Mouse (Mus musculus) MEL (cell line): ENCODE measurements around the gene Gm45021. TPM values are rescaled to one million over a fixed set of nuclear protein-coding genes. Genes with fewer than 3 reads are reported as not detected.

ENCODE experiments used
- DNase-seq: peaks from one replicate; pipeline ENCODE4 v3.0.0; 2011; ENCODE audit warnings: low read depth, low spot score
- H3K27ac ChIP-seq: 2 replicates; pipeline ENCODE4 v1.5.1; 2012; ENCODE audit warnings: low read depth, mild to moderate bottlenecking, control low read depth, low read length, moderate library complexity; ENCODE audit not compliant: control insufficient read depth
- H3K27me3 ChIP-seq, 2 experiments: fragments of 150-350 bp in 1 of 2; sonication (generic) in 1 of 2; 2 replicates each; pipeline ENCODE4 v1.6.1; 2012; ENCODE audit warnings: low read length in 2 of 2, mild to moderate bottlenecking in 2 of 2, improper control_type of control experiment in 1 of 2, moderate library complexity in 1 of 2; ENCODE audit not compliant: insufficient read depth in 2 of 2, control insufficient read depth in 1 of 2
- H3K36me3 ChIP-seq, 2 experiments: 2 replicates each; pipeline ENCODE4 v1.6.1; 2012 to 2014; ENCODE audit warnings: low read length in 2 of 2, improper control_type of control experiment in 1 of 2, inconsistent platforms in 1 of 2, mild to moderate bottlenecking in 1 of 2; ENCODE audit not compliant: insufficient read depth in 2 of 2, control insufficient read depth in 1 of 2
- H3K4me1 ChIP-seq, 2 experiments: fragments of 150-350 bp in 1 of 2; sonication (generic) in 1 of 2; 2 replicates each; pipeline ENCODE4 v1.6.1; 2012; ENCODE audit warnings: low read length in 2 of 2, improper control_type of control experiment in 1 of 2, mild to moderate bottlenecking in 1 of 2; ENCODE audit not compliant: insufficient read depth in 2 of 2, control insufficient read depth in 1 of 2
- H3K4me3 ChIP-seq, 2 experiments: fragments of 150-350 bp in 1 of 2; sonication (generic) in 1 of 2; 2 replicates each; pipeline ENCODE4 v1.5.1; 2012; ENCODE audit warnings: low read depth in 2 of 2, low read length in 2 of 2, mild to moderate bottlenecking in 2 of 2, moderate library complexity in 2 of 2, control low read depth in 1 of 2, improper control_type of control experiment in 1 of 2; ENCODE audit not compliant: control insufficient read depth in 1 of 2, insufficient read depth in 1 of 2
- H3K79me2 ChIP-seq: 2 replicates; pipeline ENCODE4 v1.6.1; 2012; ENCODE audit warnings: mild to moderate bottlenecking, low read length, moderate library complexity; ENCODE audit not compliant: control insufficient read depth, poor library complexity, insufficient read depth
- H3K9ac ChIP-seq: 2 replicates; pipeline ENCODE4 v1.6.1; 2012; ENCODE audit warnings: low read depth, mild to moderate bottlenecking, control low read depth, low read length, moderate library complexity; ENCODE audit not compliant: control insufficient read depth, poor library complexity, severe bottlenecking
- H3K9me3 ChIP-seq: fragments of 150-350 bp; sonication (generic); replicated peaks from 2 replicates; pipeline ENCODE4 v1.6.1; 2012; ENCODE audit warnings: mild to moderate bottlenecking, low read length, improper control_type of control experiment, moderate library complexity; ENCODE audit not compliant: insufficient read depth
- CHD1 ChIP-seq: IDR thresholded peaks from 2 replicates; pipeline ENCODE4 v1.6.1; 2012; ENCODE audit warnings: low read depth, mild to moderate bottlenecking, inconsistent platforms, low read length, improper control_type of control experiment
- ELF1 ChIP-seq: IDR thresholded peaks from 2 replicates; pipeline ENCODE4 v1.6.1; 2014; ENCODE audit warnings: low read depth, mild to moderate bottlenecking, inconsistent platforms, low read length, improper control_type of control experiment, moderate library complexity
- EP300 ChIP-seq, 2 experiments: IDR thresholded peaks; 2 replicates each; pipeline ENCODE4 v1.6.1; 2011; ENCODE audit warnings: improper control_type of control experiment in 2 of 2, low read length in 2 of 2, low read depth in 1 of 2, mild to moderate bottlenecking in 1 of 2
- GATA1 ChIP-seq: IDR thresholded peaks from 2 replicates; pipeline ENCODE4 v1.6.1; 2011; ENCODE audit warnings: low read depth, low read length, improper control_type of control experiment
- HCFC1 ChIP-seq: IDR thresholded peaks from 2 replicates; pipeline ENCODE4 v1.6.1; 2012; ENCODE audit warnings: low read depth, mild to moderate bottlenecking, inconsistent platforms, low read length, improper control_type of control experiment, moderate library complexity
- JUND ChIP-seq: IDR thresholded peaks from 2 replicates; pipeline ENCODE4 v1.6.1; 2011; ENCODE audit warnings: low read depth, mild to moderate bottlenecking, improper control_type of control experiment, low read length
- KAT2A ChIP-seq: conservative IDR thresholded peaks from 2 replicates; pipeline ENCODE4 v1.6.1; 2012; ENCODE audit warnings: low read depth, low read length, improper control_type of control experiment, inconsistent platforms
- MAX ChIP-seq: IDR thresholded peaks from 2 replicates; pipeline ENCODE4 v1.6.1; 2011; ENCODE audit warnings: low read length, improper control_type of control experiment
- MAZ ChIP-seq: IDR thresholded peaks from 2 replicates; pipeline ENCODE4 v1.6.1; 2012; ENCODE audit warnings: low read depth, mild to moderate bottlenecking, inconsistent platforms, low read length, improper control_type of control experiment
- MYC ChIP-seq: IDR thresholded peaks from 2 replicates; pipeline ENCODE4 v1.6.1; 2011; ENCODE audit warnings: low read depth, mild to moderate bottlenecking, low read length, improper control_type of control experiment, moderate library complexity
- NELFE ChIP-seq: IDR thresholded peaks from 2 replicates; pipeline ENCODE4 v1.6.1; 2011; ENCODE audit warnings: low read depth, low read length, improper control_type of control experiment
- RAD21 ChIP-seq: IDR thresholded peaks from 2 replicates; pipeline ENCODE4 v1.6.1; 2011; ENCODE audit warnings: mild to moderate bottlenecking, low read depth, low read length, improper control_type of control experiment
- RCOR1 ChIP-seq: IDR thresholded peaks from 2 replicates; pipeline ENCODE4 v1.6.1; 2012; ENCODE audit warnings: low read depth, mild to moderate bottlenecking, inconsistent platforms, low read length, improper control_type of control experiment
- SIN3A ChIP-seq: IDR thresholded peaks from 2 replicates; pipeline ENCODE4 v1.6.1; 2012; ENCODE audit warnings: low read length, improper control_type of control experiment, inconsistent platforms
- TAL1 ChIP-seq: IDR thresholded peaks from 2 replicates; pipeline ENCODE4 v1.6.1; 2012; ENCODE audit warnings: mild to moderate bottlenecking, inconsistent platforms, low read length, moderate library complexity, mixed read lengths
- TCF12 ChIP-seq: IDR thresholded peaks from 2 replicates; pipeline ENCODE4 v1.6.1; 2014; ENCODE audit warnings: low read depth, mild to moderate bottlenecking, inconsistent platforms, low read length, improper control_type of control experiment, moderate library complexity
- ZKSCAN1 ChIP-seq: IDR thresholded peaks from 2 replicates; pipeline ENCODE4 v1.6.1; 2012; ENCODE audit warnings: low read depth, mild to moderate bottlenecking, inconsistent platforms, low read length, improper control_type of control experiment, moderate library complexity
- ZMIZ1 ChIP-seq: IDR thresholded peaks from 2 replicates; pipeline ENCODE4 v1.6.1; 2012; ENCODE audit warnings: low read depth, mild to moderate bottlenecking, inconsistent platforms, low read length, improper control_type of control experiment, moderate library complexity
- polyA plus RNA-seq, 2 experiments: library from polyadenylated mRNA; stranded (reverse) in 1 of 2; unstranded in 1 of 2; fragments of >175 nt in 1 of 2; fragments of >200 nt in 1 of 2; gene quantifications; 2 replicates each; pipeline versions ENCODE4 v1.2.1 to v1.2.4; 2012; ENCODE audit warnings: low replicate concordance in 2 of 2, low read depth in 1 of 2; ENCODE audit not compliant: insufficient read length in 2 of 2, insufficient read depth in 1 of 2, missing spikeins in 1 of 2
- total RNA-seq: library from RNA; depleted of rRNA; stranded (reverse); fragments of 300-350 nt; gene quantifications from 2 replicates; pipeline ENCODE4 v1.2.3, GENCODE M21; 2012

Gene Gm45021
- total and polyA plus RNA-seq, 3 experiments: not detected

GRCm38 (mm10) chr6:48636515-48636914, 47.1 kb downstream of the Gm45021 start:
- Histone ChIP-seq H3K9ac (no peak overlapping the region), H3K4me3 (no peak overlapping the region), H3K27me3 (no peaks in the 10 kb centered on the region), H3K36me3 (no peaks in the 10 kb centered on the region), H3K4me1 (no peaks in the 10 kb centered on the region), H3K27ac (no peak overlapping the region), H3K9me3 (no peaks in the 10 kb centered on the region), H3K79me2 (no peaks in the 10 kb centered on the region)
- no peak for DNase-seq
- TF ChIP-seq MAZ (no peak), ELF1 (no peak), ZKSCAN1 (no peak), GATA1 (no peak), HCFC1 (no peak), SIN3A (no peak), ZMIZ1 (no peak), TCF12 (no peak), MAX (no peak)
- TF ChIP-seq, all 39 proteins: peak for 0

- TF ChIP-seq NELFE (no peak), CHD1 (no peak), RAD21 (no peak), MYC (no peak), EP300 (IDR thresholded peaks at IDR 0.05; ENCODE audit: low read depth in 1 of 2, low read length in 2 of 2) (no peak), HCFC1 (no peak), JUND (no peak), KAT2A (no peak), TAL1 (no peak), RCOR1 (no peak)
- TF ChIP-seq, all 39 proteins: peak for 0
- no peak overlapping the region for H3K4me3 ChIP-seq
- no peak overlapping the region for H3K27ac ChIP-seq
- no peaks in the 10 kb centered on the region for H3K4me1 ChIP-seq
- H3K79me2 ChIP-seq: no peaks in the 10 kb centered on the region
- DNase-seq: no peak
- no peaks in the 10 kb centered on the region for H3K9me3 ChIP-seq
- no peaks in the 10 kb centered on the region for H3K36me3 ChIP-seq
- H3K27me3 ChIP-seq: no peaks in the 10 kb centered on the region
- no peak overlapping the region for H3K9ac ChIP-seq
Observed at GRCm38 (mm10) chr6:48637811-48638500, 48.5 kb downstream of the Gm45021 start.
